Mouse (Mus musculus) forebrain, embryonic 10.5 days (tissue): Measurements from ENCODE around the gene Gngt2. TPM values are rescaled to one million over a fixed set of nuclear protein-coding genes. Genes with fewer than 3 reads are reported as not detected.

Experiments used
- DNase-seq: peaks from one replicate; pipeline ENCODE4 v3.0.0-alpha.2; 2017; ENCODE audit warnings: low spot score; ENCODE audit errors: extremely low spot score
- H3K27ac ChIP-seq: fragments of 300-500 bp; sonication (generic); 2 replicates; pipeline ENCODE4 v1.5.1; 2016; ENCODE audit warnings: mild to moderate bottlenecking
- H3K27me3 ChIP-seq: fragments of 300-500 bp; sonication (generic); 2 replicates; pipeline ENCODE4 v1.6.1; 2016; ENCODE audit warnings: mild to moderate bottlenecking; ENCODE audit not compliant: poor library complexity, severe bottlenecking
- H3K36me3 ChIP-seq: fragments of 300-500 bp; sonication (generic); replicated peaks from 2 replicates; pipeline ENCODE4 v1.6.1; 2016; ENCODE audit warnings: mild to moderate bottlenecking, moderate library complexity
- H3K4me1 ChIP-seq: fragments of 300-500 bp; sonication (generic); 2 replicates; pipeline ENCODE4 v1.6.1; 2016
- H3K4me3 ChIP-seq: fragments of 300-500 bp; sonication (generic); 2 replicates; pipeline ENCODE4 v1.5.1; 2016; ENCODE audit warnings: mild to moderate bottlenecking, moderate library complexity
- H3K9me3 ChIP-seq: fragments of 300-500 bp; sonication (generic); 2 replicates; pipeline ENCODE4 v1.6.1; 2016; ENCODE audit warnings: mild to moderate bottlenecking, moderate library complexity
- WGBS: fragments of 180-500 bp; shearing (Covaris S2); methylation state at CpG from one replicate; pipeline ENCODE4 v1.1.7; 2016; 5-methylcytosine and 5-hydroxymethylcytosine counted together
- polyA plus RNA-seq: library from polyadenylated mRNA; unstranded; fragments of >200 nt; fragmentation: Nextera tagmentation; extraction: Ambion mirVana; gene quantifications from 2 replicates; pipeline ENCODE4 v1.2.1, GENCODE M21; 2016

Gngt2 gene
- polyA plus RNA-seq, 1 experiment from 2014 or later: 7.3 TPM

- no peak for DNase-seq
- 82% methylated on average over 2 of the region's 2 CpGs for WGBS
- Histone ChIP-seq H3K27ac (no peak overlapping the region), H3K4me1 (no peaks in the 10 kb centered on the region), H3K4me3 (no peak overlapping the region), H3K27me3 (no peaks in the 10 kb centered on the region), H3K9me3 (peaks cover 4% of the 10 kb centered on the region; the same call in 1 of the 2 replicates), H3K36me3 (no peaks in the 10 kb centered on the region)
Observed at GRCm38 (mm10) chr11:95850898-95851297, 13.9 kb downstream of the Gngt2 start.

DNA sequence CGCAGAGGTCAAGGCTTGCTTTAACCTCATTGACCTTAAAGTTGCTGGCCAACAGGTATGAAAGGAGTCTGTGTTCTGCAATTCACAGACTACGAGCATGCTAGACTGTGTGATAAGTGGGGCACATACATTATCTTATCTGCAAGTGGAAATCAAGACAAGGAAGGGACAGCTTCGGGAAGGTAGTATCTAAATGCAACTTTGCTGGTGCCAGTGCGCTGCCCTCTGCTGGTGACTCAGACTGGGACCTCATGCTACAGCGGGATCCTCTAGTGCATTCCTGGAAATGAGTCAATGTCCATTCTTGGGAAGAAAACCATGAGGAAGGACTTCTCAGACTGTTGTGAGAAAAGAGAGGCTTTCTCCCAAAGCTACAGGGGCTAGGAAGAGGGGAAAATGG, 16.7 kb downstream of the Gngt2 start:
- Histone ChIP-seq H3K4me3 (no peak overlapping the region), H3K27ac (no peak overlapping the region), H3K9me3 (peaks cover 4% of the 10 kb centered on the region; the same call in 1 of the 2 replicates), H3K27me3 (no peaks in the 10 kb centered on the region), H3K4me1 (peaks cover 11% of the 10 kb centered on the region), H3K36me3 (no peaks in the 10 kb centered on the region)
- WGBS: 66% methylated on average over 5 of the region's 5 CpGs
- no peak for DNase-seq

DNA sequence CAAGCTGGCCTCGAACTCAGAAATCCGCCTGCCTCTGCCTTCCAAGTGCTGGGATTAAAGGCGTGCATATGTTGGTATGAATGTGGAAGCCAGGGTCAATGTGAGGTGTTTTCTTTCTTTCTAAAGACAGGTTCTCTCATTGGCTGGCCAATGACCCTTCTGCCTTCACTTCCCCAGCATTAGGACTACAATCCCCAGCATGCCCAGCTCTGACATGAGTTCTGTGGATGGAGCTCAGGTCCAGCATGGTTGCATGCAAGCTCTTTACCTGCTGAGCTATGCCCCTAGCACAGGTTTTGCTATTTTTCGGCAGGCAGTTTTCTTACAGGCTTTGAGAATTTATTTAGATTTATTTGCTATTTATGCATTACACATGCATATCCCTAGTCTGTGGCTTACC, 20.3 kb downstream of the Gngt2 start:
- peaks cover 4% of the 10 kb centered on the region; the same call in 1 of the 2 replicates for H3K9me3 ChIP-seq
- DNase-seq: no peak
- no peaks in the 10 kb centered on the region for H3K27me3 ChIP-seq
- H3K4me3 ChIP-seq: peak overlapping the region; percentile 79; the same call in 1 of the 2 replicates
- H3K27ac ChIP-seq: no peak overlapping the region
- WGBS: 81% methylated on average over 4 of the region's 4 CpGs
- no peaks in the 10 kb centered on the region for H3K36me3 ChIP-seq
- H3K4me1 ChIP-seq: peaks cover 23% of the 10 kb centered on the region

- Histone ChIP-seq H3K9me3 (peaks cover 4% of the 10 kb centered on the region; the same call in 1 of the 2 replicates), H3K4me3 (peak overlapping the region; percentile 79), H3K36me3 (no peaks in the 10 kb centered on the region), H3K27me3 (no peaks in the 10 kb centered on the region), H3K4me1 (peaks cover 23% of the 10 kb centered on the region), H3K27ac (peak overlapping the region; percentile 91)
- 22% methylated on average over 21 of the region's 21 CpGs for WGBS
- no peak for DNase-seq
Observed at GRCm38 (mm10) chr11:95857716-95858527, 20.9 kb downstream of the Gngt2 start.

GRCm38 (mm10) chr11:95858528-95859467, 21.8 kb downstream of the Gngt2 start:
- Histone ChIP-seq H3K27ac (peak overlapping the region; percentile 91), H3K9me3 (peaks cover 4% of the 10 kb centered on the region; the same call in 1 of the 2 replicates), H3K27me3 (no peaks in the 10 kb centered on the region), H3K36me3 (no peaks in the 10 kb centered on the region), H3K4me1 (peaks cover 23% of the 10 kb centered on the region), H3K4me3 (peak overlapping the region; percentile 79)
- under 1% methylated on average over 58 of the region's 58 CpGs for WGBS
- peak; percentile 96 for DNase-seq

DNA sequence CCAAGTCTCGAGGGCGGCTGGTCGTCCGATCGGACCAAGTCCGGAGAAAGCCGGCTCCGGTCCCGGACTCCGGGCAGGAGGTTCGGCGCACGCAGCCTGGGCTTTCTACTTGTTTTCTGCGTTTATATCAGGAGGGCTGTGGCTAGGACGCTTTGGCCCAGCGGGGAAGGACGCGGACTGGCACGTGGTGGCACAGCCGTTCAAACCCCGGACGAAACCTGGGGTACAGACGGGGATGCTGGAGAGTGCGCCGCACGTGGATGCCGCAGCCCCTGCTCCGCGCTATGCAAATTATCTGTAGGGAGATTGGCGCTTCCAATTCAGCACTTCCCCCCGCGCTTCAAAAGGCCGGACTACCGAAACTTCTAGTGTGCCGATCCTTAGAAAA, 22.4 kb downstream of the Gngt2 start:
- Histone ChIP-seq H3K4me1 (peaks cover 23% of the 10 kb centered on the region), H3K27me3 (no peaks in the 10 kb centered on the region), H3K27ac (peak overlapping the region; percentile 91), H3K36me3 (no peaks in the 10 kb centered on the region), H3K4me3 (peak overlapping the region; percentile 79), H3K9me3 (0 out of 2 replicates have a peak, but pooled peaks cover under 1% of the 10 kb centered on the region)
- under 1% methylated on average over 35 of the region's 35 CpGs for WGBS
- peak; percentile 80 for DNase-seq

GRCm38 (mm10) chr11:95860071-95860490, 23.1 kb downstream of the Gngt2 start:
- H3K4me3 ChIP-seq: peak overlapping the region; percentile 79
- H3K9me3 ChIP-seq: no peaks in the 10 kb centered on the region
- 56% methylated on average over 3 of the region's 3 CpGs for WGBS
- no peak for DNase-seq
- no peaks in the 10 kb centered on the region for H3K27me3 ChIP-seq
- peak overlapping the region; percentile 91 for H3K27ac ChIP-seq
- H3K36me3 ChIP-seq: no peaks in the 10 kb centered on the region
- peaks cover 23% of the 10 kb centered on the region for H3K4me1 ChIP-seq

DNA sequence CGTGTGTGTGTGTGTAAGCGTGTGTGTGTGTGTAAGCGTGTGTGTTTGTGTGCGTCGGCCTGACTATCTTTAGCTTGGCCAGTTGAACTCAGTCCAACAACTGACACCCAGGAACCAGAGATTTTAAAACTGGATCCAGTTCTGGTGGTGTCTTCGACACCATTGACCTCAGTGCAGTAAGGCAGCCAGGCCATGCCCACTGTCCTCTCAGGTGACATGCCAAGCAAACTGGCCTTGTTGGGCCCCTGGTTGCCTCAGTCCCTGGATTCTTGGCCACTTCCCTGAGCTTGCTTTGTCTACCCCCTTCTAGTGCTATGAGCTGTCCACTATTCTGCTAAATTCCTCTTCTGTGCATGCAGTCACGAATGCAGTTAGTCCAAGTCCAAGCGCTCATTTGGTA, 24.4 kb downstream of the Gngt2 start:
- Histone ChIP-seq H3K9me3 (no peaks in the 10 kb centered on the region), H3K4me1 (peaks cover 23% of the 10 kb centered on the region), H3K27me3 (no peaks in the 10 kb centered on the region), H3K27ac (no peak overlapping the region), H3K4me3 (no peak overlapping the region), H3K36me3 (no peaks in the 10 kb centered on the region)
- no peak for DNase-seq
- WGBS: 96% methylated on average over 8 of the region's 8 CpGs

DNA sequence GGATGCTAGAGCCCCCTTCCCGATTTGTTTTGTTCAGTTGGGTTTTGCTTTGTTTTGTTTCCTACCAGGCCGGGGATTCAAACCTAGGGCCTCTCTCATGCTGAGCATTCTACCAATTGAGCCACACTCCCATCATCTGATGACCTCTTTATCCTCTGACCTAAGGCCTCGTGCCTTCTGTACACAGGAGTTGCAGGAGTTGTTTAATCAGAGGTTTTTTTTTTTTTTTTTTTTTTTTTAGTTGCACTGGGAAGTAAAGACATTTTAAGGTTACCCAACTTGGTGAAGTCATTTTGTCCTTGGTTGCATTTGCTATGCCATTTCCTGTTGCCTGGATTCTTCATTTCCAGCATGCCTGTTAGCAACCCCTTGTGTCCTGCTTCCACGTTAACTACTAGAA, 32.4 kb downstream of the Gngt2 start:
- no peaks in the 10 kb centered on the region for H3K4me1 ChIP-seq
- H3K36me3 ChIP-seq: no peaks in the 10 kb centered on the region
- H3K27ac ChIP-seq: no peak overlapping the region
- DNase-seq: no peak
- 82% methylated on average over 4 of the region's 4 CpGs for WGBS
- no peak overlapping the region for H3K4me3 ChIP-seq
- H3K9me3 ChIP-seq: no peaks in the 10 kb centered on the region
- H3K27me3 ChIP-seq: no peaks in the 10 kb centered on the region

- 79% methylated on average over 6 of the region's 6 CpGs for WGBS
- no peaks in the 10 kb centered on the region for H3K4me1 ChIP-seq
- H3K36me3 ChIP-seq: no peaks in the 10 kb centered on the region
- no peak for DNase-seq
- no peaks in the 10 kb centered on the region for H3K9me3 ChIP-seq
- H3K27ac ChIP-seq: no peak overlapping the region
- H3K27me3 ChIP-seq: no peaks in the 10 kb centered on the region
- H3K4me3 ChIP-seq: no peak overlapping the region
Observed at GRCm38 (mm10) chr11:95869918-95870470, 33.0 kb downstream of the Gngt2 start.

- H3K4me1 ChIP-seq: no peaks in the 10 kb centered on the region
- H3K9me3 ChIP-seq: no peaks in the 10 kb centered on the region
- WGBS: 28% methylated on average over 9 of the region's 9 CpGs
- peaks cover 5% of the 10 kb centered on the region; the same call in 1 of the 2 replicates for H3K27me3 ChIP-seq
- no peak overlapping the region for H3K27ac ChIP-seq
- peak overlapping the region; percentile 27; the same call in 1 of the 2 replicates for H3K4me3 ChIP-seq
- H3K36me3 ChIP-seq: no peaks in the 10 kb centered on the region
- DNase-seq: no peak
Observed at GRCm38 (mm10) chr11:95875804-95876203, 38.8 kb downstream of the Gngt2 start.

- Histone ChIP-seq H3K4me3 (peak overlapping the region; percentile 27; the same call in 1 of the 2 replicates), H3K4me1 (no peaks in the 10 kb centered on the region), H3K9me3 (no peaks in the 10 kb centered on the region), H3K27me3 (peaks cover 10% of the 10 kb centered on the region; the same call in 1 of the 2 replicates), H3K27ac (no peak overlapping the region), H3K36me3 (no peaks in the 10 kb centered on the region)
- DNase-seq: peak; percentile 57
- WGBS: 22% methylated on average over 7 of the region's 7 CpGs
Observed at GRCm38 (mm10) chr11:95876296-95876695, 39.3 kb downstream of the Gngt2 start.
